Mouse (Mus musculus) right cerebral cortex, postnatal 10 days (tissue): ENCODE measurements at regions not wholly inside any gene's neighbourhood (a gene's known extent, or its start where the extent isn't known, plus 50 kb on each side); places are given as distances from the start of the nearest gene placed in this dataset.

Source experiments
- DNase-seq, 2 experiments: peaks; one replicate each; pipeline ENCODE4 v3.0.0; 2021; ENCODE audit warnings: low spot score in 2 of 2

DNA sequence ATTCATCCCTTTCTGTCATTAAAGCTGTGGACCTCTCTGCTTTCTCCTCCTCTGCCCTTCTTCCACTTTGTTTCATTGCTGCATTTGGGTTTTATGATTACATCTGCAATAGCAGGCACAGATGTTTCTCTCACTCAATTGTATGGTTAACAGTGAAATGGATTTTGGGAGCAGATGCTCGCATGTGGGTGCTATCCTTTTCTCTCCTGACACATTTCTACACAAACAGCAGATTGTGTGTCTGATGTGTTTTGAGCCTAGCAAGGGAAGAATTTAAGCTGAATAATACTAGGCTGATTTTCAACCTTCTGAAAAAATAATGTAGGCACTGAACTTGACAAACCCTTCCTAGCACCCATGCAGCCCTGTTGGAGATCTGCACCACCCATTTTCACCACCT lies 56.9 kb upstream of the Ldoc1 start:
- peak in 1 of 2 experiments; percentile 18 for DNase-seq

DNA sequence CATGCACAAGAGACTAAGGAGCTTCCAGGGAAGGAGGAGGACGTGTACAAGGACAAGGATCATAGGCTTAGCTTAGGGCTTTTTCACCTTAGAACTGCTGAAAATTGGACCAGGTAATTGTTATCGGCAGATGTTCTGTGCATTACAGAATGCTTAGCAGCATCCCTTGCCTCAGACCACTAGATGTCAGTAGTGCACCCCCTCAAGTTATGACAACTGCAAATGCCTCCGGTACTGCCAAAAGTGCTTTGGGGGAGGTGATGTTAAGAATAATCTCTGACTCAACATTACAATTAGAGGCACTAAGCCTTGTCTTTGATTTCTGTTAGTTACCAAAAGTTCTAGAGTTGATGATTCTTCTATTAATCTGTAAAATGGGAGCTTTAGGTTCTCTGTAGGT lies 56.2 kb upstream of the Ldoc1 start:
- DNase-seq, result peak in 1 of 2 experiments; percentile 26
